Mouse (Mus musculus): Measurements from ENCODE around the gene Spaca3.

The Spaca3 gene

DNA sequence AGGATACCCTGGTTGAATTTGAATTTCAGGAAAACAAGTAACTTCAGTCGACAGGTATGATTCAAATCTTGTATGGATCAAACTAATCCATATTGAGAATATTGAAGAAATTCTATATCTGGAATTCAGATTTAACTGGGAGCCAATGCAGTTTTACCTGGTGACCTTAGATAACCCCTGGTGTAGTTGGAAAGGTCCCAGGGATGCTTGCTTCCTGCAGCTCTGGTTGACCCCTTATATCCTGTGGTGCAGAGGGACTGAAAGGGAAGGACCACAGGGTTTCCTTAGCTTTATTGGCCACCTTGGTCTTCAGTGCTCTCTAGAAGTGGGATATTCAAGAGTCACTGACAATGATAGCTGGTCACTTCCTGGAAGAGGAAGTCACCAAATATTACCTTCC, 9.9 kb downstream of the Spaca3 start:
- no peak for DNase-seq (ENCODE audit: low read depth, low spot score)

DNA sequence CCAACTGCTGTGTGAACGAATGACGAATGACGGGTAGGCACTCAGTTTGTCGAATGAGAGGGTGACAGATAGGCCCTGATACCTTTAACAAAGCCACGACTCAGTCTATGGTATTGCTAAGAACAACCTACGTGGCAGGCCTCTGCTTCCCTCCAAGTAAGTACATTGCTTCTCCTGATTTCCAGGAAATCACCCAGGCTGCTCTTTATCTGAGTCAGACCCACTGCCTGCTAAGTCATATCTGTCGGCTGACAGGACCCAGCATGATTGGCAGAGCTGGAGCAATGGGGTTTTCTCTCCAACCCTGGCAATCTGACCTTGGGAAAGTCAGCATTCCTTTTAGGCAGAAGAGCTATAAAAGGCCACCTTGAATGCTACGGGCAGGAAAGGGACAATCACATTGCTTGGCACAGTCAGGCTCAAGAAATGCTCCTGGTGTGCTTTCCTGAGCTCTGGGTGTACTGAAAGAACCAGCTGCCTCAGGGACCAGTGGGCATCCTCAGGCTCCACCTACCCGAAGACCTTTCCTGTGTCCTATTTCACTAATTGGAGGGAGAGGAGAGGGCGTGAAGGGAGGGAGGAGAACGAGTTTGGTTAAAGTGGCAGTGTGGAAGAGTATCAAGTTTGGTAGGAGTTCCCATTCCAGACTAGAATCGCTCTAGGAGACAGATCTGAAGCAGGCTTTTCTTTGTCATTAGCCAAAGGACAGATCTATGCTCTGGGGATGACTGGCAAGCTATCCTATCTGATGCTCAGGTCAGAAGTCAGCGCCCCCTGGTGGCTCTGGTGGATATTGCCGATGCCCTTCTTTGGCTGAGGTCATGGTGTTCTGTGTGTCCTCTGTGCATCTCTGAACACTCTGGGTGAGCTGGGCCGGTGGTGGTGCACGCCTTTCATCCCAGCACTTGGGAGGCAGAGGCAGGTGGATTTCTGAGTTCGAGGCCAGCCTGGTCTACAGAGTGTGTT, 14.6 kb downstream of the Spaca3 start:
- DNase-seq (ENCODE audit: low read depth, low spot score), result peak; percentile 64

DNA sequence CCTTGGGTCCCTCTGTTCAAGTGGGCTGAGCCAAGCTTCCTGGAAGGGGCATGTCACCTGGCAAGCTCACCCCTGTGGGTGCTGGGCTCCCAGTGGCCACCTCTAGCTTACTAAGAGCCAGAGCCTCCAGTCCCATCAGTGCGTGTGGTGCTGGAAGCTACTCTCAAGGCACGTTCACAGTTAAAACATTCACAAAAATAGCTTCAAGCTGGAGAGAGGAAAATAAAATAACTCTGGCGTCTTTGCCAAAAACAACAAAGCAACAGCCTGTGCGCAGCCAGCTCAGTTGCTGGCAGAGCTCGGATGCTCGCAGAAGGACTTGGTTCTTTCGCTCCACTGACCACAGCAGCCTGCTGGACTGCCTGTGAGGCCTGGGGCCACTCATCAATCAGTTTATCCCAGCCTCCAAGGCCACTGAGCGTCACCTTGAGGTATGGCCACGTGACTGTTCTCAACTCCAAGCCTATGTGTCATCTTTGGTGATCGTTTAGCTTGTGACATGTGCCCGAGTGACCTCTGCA, 19.0 kb downstream of the Spaca3 start:
- no peak for DNase-seq (ENCODE audit: low read depth, low spot score)

DNA sequence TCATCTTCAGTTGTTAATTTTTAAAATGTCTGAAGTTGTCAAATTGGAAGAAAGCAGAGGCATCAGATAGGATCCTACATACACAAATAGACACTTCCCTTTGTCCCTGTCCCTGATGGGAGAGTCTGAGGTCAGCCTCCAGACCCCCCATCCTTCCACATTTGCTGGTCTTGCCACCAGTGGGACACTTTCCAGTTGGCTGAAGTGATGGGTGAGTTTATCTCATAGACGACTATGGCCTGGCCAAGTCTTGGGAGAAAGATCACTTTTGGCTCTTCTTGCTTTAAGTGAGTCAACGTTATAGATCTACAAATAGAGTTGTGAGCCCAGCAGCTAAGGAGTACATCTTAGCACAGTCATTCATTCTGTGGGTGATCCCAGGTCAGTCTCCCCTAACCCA, 19.9 kb downstream of the Spaca3 start:
- DNase-seq (ENCODE audit: low read depth, low spot score), result no peak

DNA sequence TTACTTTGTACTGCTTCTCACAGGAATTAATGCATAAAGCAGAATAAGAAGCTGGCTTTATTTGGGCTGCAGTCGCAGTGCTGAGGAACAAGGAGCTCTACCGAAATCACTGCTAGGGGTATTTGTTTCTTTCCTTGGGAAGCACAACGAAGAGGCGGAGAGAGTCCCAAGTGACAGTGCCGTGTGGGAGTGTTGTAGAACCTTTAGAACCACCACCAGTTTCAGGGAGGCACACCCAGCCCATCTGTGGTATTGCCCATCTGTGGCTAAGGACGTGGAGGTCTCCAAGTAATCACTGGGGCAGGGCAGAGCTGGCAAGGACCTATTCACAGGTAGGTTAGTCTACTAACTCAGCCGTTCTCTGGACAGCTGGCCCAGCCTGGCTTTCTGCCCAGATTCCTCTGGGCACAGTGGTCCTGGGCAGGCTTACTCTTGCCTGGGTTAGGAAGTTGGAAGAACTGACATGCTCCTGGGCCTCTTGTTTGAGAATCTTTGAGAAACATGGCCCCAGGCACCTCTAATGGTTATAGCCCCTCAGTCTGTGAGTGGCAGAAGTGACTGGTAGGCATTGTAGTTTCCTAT, 24.2 kb downstream of the Spaca3 start:
- DNase-seq (ENCODE audit: low read depth, low spot score), result no peak

DNA sequence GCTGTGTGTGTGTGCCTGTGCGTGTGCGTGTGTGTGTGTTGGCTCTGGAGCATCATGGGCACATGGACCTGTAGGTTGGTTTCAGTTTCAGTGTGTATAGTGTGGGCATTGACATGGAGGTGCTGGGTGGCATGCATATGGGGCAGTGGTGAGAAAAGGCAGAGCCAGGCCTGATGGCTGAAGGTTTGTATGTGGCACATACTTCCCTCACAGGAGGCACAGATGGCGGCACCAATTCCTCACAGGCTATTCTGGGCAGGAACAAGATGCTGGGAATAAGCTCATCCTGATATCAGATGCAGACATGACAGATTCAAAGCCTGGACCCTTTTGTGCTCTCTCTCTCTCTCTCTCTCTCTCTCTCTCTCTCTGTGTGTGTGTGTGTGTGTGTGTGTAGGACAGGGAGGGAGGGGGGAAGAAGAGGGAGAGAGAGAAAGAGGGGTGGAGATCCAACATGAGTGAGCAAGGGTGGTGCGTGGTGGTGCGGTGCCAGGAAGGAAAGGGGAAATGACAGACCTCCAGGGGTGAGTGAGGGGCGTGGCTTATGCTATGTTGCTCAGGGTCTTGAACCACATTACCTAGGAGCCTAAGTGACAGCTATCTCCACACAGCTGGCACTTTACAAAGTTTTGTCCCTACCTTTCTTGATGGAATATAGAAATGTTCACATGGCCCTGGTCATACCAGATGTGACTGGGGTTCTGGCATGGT, 26.5 kb downstream of the Spaca3 start:
- DNase-seq (ENCODE audit: low read depth, low spot score), result no peak

DNA sequence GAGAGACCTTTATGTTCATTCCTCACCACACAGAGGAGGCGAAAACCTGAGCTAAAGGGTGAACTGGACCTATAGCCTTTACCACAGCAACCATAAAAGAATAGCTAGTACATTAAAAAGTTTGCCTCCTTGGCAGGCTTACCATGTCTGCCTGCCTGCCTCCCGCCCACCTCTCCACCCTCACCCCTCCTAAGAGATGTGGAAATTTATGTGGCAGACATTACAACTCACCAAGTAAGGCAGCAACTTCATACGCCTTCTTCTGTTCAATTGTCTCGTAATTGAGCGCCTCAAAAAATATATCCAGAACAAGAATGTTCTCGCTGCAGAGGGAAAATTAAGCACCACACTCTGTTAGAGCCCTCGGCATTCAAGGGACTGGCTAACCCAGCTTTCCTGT, 28.2 kb downstream of the Spaca3 start:
- no peak for DNase-seq (ENCODE audit: low read depth, low spot score)

DNA sequence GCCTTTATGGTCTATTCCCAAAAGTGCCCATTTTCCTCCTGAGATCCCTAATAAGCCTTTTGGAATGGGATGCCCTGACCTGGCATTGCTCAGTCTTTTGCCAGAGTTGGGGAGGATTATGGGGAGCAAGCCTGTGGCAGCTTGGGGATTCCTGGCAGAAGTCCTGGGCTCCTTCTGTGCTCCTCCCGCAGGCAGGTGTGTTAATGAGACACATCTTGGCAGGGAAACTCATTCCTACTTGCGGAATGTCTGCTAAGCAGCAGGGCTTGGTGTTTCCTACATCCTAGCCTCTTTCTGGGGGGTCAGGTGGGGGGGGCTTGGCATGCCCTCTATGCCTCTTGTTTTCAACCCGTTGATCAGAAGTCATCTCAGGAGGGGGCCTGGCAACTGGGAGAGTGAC, 28.9 kb downstream of the Spaca3 start:
- DNase-seq (ENCODE audit: low read depth, low spot score), result no peak

DNA sequence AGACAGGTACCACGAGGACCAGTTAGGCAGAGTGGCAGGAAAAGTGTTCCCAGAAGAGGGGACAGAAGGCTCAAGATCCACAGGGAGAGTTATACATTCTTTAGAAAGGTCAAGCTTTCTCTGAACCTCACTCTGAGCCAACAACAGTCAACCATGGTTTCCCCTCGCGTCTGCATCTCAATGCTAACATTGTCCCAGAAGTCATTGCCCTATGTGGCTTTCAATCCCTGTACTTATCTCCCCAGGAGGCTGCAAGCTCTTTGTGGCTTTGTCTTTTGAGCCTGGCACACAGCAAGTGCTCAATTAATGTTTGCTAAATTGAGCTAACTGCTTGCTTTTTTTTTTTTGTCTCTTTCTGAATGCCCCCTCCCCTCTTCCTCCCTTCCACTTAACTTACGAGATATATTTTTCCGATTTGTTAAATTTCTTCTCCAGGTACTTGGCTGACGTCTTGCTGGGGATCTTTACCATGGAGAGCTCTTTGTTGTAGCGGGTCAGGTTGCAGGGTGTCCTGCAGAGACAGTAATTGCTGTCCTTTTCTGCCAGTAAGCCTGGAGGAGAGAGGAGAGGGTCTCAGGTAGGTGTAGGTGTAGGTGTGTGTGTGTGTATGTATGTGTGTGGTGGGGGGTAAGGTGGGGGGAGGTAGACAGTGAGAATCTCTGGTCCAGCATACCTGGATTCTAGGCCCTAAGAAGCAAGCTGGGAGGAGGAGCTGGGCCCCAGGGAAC, 31.3 kb downstream of the Spaca3 start:
- DNase-seq (ENCODE audit: low read depth, low spot score), result no peak

DNA sequence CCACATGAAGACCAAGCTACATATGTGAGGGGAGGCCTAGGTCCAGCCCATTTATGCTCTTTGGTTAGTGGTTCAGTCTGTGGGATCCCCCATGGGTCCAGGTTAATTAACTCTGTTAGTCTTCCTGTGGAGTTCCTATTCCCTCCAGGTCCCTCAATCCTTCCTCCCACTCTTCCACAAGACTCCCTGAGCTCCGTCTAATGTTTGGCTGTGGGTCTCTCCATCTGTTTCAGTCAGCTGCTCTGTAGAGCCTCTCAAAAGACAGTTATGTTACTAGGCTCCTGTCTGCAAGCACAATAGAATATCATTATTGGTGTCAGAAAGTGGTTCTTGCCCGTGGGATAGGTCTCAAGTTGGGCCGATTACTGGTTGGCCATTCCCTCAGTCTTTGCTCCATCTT, 37.7 kb downstream of the Spaca3 start:
- no peak for DNase-seq (ENCODE audit: low read depth, low spot score)

DNA sequence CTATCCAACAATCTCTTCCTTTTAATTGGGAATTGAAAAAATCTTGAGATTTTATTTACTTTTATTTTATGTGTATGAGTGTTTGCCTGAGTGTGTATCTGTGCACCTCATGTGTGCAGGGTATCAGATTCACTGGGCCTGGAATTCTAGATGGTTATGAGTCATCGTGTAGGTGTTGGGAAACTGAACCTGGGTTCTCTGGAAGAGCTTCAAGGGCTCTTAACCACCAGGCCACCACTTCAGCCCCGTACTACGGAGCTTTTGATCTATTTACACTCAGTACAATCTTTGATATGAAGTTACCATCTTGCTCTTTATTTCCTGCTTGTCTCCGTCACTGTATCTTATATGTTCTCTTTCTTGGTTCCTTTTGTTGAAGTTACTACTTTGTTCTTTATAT, 42.4 kb downstream of the Spaca3 start:
- DNase-seq (ENCODE audit: low read depth, low spot score), result no peak

DNA sequence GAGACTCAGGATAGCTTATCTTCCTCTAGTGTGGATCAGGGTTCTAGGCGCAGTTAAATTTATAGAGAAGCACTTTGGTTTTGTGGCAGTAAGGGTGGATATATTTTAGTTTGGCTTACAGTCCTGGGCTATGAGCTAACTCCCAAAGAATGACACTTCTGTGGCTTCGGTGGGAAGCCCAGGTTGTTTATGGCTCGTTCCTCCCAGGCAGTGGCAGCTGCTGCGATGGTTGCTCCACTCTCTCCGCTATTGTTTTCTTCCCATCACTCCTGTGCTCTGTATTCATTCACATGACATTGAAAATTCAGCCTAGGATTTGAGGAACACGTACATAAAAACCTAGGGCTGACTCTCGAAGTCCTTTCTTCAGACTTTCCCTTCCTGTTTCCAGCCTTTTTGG, 44.5 kb downstream of the Spaca3 start:
- DNase-seq (ENCODE audit: low read depth, low spot score), result no peak

DNA sequence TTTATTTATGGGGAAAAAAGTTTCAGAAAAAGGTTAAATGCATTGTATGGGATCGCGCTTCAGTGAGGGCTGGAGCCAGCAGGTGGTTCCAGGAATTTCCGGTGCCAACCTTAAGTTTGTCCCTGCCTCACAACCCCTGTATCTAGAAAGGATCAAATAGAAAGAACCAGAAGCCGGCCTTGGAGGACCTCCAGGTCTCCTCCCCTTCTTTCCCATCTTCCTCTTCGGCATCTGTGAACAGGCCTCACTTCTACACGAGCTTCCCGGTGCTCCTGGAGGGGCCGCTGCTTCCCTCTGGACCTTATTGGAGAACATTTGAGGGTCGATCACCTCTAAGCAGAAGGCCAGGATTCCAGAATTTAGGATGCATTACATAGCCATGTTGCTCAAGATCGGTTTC, 45.3 kb downstream of the Spaca3 start:
- no peak for DNase-seq (ENCODE audit: low read depth, low spot score)

DNA sequence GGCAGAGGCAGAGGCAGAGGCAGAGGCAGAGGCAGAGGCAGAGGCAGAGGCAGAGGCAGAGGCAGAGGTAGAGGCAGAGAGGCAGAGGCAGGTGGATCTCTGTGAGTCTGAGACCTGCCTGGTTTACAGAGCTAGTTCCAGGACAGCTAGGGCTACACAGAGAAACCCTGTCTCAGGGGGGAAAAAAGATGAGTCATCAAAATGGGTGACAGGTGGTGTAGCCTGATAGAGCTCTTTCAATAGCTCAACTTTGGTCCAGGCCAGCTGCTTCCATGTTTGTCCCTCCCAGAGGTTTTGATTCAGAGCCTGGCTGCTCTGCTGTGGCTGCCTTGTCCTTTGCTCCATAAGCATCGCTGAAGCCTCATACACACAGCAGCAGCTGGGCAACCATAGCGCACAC, 46.4 kb downstream of the Spaca3 start:
- DNase-seq (ENCODE audit: low read depth, low spot score), result no peak

DNA sequence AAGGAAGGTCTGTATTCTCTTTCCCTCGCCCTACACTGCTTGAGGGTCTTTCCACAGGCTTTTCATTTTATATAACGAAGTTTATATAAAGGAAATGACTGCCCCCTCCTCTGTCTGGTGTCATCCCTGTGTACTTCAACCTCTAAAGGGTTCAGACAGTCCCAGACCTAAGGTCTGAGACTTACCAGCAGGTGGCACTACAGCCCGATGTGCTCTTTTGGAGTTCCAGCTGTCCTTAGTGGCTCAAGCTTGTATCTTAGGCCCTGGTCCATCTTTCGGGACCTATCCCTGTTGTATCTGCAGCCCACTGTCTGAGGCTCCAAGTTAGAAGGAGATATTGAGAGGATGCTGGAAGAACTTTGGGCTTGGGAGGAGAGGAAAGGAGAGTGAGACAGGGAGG, 48.3 kb downstream of the Spaca3 start:
- peak; percentile 46 for DNase-seq (ENCODE audit: low read depth, low spot score)

DNA sequence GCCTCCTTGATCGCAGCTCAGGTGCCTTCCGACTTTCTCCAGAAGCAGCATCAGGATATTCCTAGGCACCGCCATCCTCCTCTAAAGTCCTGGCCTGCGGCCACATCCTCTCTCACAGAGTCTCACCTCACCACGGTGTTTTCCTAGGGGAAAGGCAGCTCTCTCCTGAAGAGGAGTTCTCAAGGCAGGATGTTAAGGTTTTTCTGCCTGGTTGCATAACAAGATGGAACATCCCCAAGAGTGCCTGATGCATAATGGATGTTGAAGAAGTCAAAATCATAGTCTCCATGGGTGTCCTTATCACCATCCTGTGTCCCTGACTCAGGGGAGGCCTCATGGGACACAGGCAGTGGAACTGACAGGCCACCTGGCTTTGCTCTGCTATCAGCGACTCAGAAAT, 49.7 kb downstream of the Spaca3 start:
- no peak for DNase-seq (ENCODE audit: low read depth, low spot score)

DNA sequence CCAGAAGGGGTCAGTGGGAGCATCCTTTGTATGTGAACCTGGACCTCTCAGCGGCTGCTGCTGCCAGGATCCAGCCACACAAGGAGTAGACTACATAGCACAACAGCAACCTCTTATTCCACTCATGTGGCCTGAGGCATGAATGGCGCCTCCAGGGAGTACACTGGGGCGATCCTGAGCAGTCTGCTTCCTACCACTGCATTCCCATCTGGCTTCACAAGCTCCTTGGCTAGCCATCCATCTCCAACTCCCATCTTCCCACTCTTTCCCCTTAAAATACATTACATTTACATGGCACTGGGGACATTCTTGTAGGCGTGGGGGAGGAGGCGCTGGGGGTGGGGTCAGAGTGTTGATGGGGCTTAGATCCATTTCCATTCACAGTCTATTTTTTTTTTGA, 54.6 kb downstream of the Spaca3 start:
- no peak for DNase-seq (ENCODE audit: low read depth, low spot score)

DNA sequence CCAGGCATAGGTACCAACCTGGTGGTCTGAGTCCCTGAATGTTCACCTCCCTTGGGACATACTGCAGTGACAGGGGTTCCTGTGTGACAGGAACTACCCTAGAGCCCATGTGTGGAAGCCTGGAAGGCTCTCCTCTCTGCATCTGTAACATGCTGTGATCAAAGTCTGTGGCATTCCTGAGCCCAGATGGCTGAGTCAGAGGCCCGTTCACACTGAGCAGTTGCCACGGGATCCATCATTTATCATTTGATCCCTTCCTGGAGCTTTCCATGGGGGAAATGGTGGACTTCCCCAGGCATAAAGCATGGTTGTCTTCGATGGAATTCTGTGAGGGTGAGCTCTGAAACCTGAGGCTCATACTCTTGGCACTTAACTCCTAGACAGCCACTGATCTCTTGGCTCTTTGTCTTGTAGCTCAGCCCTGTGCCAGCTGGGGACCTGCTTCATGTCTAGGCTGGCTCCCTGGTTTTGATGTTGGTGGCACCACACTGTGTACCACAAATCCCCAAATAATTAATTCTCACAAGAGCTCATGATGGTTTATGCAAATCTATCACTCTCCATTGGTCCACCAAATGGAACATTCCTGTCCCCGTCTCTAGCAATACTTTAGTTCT, 55.4 kb downstream of the Spaca3 start:
- DNase-seq (ENCODE audit: low read depth, low spot score), result no peak
